Mouse (Mus musculus) urinary bladder, postnatal 10 days (tissue): ENCODE results near the gene Hist1h2be.
A peak's percentile ranks its signal among the peaks of the same experiment; 100 is the strongest.
"Not testable (repeated sequence)": the region's sequence is repeated elsewhere in the genome, so short reads cannot be mapped to it uniquely, and the experiment has no call there.

Experiments used
- DNase-seq: peaks from one replicate; pipeline ENCODE4 v3.0.0; 2022; ENCODE audit warnings: low spot score

The Hist1h2be gene

GRCm38 (mm10) chr13:23573034-23573897, 47.7 kb downstream of the Hist1h2be start:
- not testable (repeated sequence) for DNase-seq

DNA sequence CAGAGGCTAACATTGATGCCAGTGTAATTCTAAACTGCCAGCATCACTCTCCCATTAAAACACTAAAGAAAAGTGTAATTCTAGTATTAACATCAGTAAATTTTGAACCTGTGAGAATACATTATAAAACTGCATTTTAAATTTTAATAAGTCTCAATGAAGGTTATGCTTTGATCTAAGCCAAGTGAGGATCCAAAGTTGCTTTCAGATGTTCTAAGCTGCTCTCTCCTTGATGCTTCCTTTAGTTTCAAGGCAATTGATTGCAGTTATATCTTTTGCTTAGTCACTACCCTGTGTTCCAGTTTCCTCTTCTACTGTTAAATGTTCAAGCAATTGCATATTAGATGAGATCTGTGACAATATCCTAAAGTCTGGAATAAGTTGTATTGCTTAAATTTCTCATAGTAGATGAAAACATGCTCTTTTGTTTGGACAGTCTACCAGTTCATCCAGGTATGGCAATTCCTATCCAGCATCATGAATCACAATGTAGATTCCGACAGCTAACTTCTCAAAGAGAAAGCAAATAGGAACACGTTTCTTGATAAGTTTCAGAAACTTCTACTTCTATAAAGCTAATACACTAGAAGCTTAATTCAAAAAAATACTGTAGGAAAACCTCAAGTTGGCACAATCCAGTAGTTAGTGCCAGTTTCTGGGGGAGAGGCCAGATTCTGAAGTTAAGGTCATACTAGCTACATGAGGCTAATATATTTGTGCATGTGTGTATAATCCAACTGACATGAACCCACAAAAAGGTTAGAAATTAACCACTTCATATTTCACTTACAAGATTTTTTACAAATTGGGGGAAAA, 48.5 kb downstream of the Hist1h2be start:
- no peak for DNase-seq

DNA sequence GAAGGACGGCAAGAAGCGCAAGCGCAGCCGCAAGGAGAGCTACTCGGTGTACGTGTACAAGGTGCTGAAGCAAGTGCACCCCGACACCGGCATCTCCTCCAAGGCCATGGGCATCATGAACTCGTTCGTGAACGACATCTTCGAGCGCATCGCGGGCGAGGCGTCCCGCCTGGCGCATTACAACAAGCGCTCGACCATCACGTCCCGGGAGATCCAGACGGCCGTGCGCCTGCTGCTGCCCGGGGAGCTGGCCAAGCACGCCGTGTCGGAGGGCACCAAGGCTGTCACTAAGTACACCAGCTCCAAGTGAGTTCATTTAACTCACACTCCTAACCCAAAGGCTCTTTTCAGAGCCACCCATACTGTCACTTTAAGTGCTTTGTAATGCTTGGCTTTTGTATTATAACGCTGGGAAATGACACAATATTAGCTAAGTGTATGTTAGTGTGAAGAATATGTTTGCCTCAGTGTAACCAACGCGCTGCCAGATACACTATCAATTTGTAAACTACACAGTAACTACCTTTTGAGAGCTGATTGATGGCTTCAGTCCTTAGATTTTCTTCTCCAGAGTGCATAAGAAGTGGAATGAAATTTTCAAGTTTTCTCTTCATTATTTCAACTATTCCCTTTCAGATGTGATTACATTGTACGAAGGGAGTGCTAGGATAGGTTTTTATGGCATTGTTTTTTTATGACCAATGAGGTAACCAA, 49.3 kb downstream of the Hist1h2be start:
- DNase-seq, result not testable (repeated sequence)

- DNase-seq, result no peak
Measured at GRCm38 (mm10) chr13:23571022-23571503, 49.9 kb downstream of the Hist1h2be start, which contains the start of the genes Hist1h2ae and Hist1h2bg. Hist1h2ae (minus strand) TSS chr13:23571220. Hist1h2bg (plus strand) TSS chr13:23571396.

- not testable (repeated sequence) for DNase-seq
Measured at GRCm38 (mm10) chr13:23570261-23571021, 50.5 kb downstream of the Hist1h2be start.

DNA sequence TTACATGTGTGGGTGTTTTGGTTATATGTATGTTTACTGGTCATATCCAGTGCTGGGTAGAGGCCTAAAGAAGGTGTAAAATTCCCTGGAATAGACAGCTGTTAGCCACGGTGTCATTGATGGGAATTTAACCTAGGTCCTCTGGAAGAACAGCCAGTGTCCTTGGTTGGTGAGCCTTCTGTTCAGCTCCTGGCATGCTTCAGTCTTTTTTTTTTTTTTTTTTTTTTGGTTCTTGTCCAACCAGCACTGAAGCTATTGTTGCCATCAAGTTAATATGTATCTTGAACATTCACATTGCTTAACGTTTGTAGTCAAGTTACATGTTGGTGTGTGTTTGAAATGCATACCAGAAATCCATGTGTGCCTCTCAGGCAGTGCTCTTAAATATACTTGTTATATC, 56.4 kb downstream of the Hist1h2be start:
- DNase-seq, result no peak

DNA sequence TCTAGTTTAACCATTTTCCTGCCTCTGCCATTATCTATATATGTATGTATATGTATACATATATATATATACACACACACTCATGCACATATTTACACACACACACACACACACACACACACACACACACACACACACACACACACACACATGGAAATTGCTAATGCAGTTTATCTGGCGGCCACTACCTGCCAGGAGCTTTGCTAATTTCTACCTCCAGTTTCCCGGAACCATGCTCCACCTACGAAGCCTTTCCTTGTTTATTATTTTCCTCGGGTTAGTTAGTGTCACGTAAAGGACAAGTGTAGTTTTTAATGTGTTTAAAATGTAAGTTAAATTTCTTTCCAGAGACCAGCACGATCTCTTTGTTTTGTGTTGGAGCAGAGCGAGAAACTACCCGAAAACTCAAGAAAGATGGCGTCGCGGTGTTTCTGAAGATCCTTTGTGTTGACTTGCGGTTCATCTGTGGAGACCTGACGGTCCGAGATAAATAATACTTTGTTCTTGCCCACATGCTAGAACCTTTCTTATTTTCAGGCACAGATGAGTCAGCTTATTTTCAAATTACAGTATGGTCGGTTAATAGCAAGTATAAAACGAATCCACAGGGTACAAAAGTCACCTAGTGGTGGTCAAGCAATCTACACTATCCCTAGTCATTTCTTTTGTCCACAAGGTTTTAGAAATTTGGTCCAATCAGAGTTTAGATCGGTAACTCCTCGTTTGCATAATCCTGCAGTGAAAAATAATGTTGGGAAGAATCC, 58.0 kb downstream of the Hist1h2be start:
- DNase-seq, result no peak

GRCm38 (mm10) chr13:23561883-23562659, 58.9 kb downstream of the Hist1h2be start, which contains the start of gene Hist1h3e:
Hist1h3e (minus strand) TSS chr13:23562369.
- peak; percentile 64 for DNase-seq

GRCm38 (mm10) chr13:23561531-23561882, 59.4 kb downstream of the Hist1h2be start:
- not testable (repeated sequence) for DNase-seq

DNA sequence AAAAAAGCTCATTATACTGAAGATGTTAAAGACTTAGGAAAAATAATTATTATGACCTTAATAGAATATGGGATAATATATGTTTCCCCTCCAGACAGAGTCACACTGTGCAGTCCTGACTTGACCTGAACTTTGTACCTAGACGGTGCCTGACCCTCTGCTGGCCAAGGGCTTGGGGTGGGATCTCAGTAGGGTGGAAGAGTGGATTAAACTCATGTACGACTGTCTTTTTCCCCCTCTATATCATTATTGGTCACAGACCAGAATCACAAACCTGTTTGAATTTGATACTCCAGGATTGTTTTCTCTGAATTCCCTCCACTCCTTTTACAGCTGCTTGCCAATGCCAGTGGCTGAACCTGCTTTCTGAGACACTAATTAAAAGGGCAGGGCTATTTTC, 60.2 kb downstream of the Hist1h2be start:
- not testable (repeated sequence) for DNase-seq

DNA sequence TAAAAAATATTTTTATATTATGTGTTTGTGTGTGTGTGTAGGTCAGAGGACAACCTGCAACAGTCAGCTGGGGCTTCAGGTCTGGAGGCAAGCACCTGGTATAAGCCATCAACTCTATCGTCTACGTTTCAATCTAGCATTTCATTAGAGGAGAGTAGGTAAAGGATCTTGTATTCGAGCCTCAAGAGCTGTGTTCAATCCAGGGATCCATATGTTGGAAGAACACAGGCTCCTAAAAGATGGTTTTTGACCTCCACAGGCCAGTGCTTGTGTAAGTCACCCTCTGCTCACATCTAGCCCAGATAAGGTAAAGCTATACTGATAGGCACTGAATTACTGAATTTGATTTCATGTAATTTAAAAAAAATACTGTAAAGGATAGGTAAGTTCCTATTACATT, 64.0 kb downstream of the Hist1h2be start:
- DNase-seq, result no peak

GRCm38 (mm10) chr13:23555839-23556416, 65.0 kb downstream of the Hist1h2be start:
- no peak for DNase-seq

DNA sequence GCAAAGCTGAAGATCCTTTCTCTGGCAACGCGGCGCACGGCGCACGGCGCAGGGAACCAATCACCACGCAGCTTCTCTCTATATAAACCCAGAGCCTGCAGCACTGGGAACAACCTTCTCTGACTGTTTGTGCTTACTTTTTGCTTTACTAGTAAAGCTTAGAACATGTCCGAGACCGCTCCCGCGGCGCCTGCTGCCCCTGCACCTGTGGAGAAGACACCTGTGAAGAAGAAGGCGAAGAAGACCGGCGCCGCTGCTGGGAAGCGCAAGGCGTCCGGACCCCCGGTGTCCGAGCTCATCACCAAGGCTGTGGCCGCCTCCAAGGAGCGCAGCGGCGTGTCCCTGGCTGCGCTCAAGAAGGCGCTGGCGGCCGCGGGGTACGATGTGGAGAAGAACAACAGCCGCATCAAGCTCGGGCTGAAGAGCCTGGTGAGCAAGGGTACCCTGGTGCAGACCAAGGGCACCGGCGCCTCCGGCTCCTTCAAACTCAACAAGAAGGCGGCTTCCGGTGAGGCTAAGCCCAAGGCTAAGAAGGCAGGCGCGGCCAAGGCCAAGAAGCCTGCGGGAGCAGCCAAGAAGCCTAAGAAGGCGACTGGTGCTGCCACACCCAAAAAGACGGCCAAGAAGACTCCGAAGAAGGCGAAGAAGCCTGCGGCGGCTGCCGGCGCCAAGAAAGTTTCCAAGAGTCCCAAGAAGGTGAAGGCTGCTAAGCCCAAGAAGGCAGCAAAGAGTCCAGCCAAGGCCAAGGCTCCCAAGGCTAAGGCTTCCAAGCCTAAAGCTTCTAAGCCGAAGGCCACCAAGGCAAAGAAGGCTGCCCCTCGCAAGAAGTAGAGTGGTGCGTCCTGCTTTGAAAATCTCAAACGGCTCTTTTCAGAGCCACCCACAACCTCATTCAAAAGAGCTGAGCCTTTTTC, 65.7 kb downstream of the Hist1h2be start:
- DNase-seq, result no peak

DNA sequence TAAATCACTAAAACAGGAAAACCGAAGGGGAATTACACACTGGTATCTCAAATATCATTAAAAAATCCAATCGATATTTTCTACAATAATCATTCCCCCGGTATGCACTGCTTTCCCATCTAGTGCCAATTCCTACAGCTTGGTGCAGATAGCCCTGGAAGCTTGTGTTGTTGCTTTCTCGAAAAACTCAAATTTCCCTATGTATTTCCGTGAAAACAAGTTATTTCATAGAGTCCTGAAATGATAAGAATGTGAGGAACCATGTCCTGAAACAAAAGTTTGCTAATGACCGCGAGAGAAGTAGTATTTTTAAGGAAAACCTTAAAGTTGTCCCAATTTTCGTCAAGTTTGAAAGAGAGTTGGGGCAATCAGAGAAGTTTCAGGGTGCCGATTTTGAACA, 66.5 kb downstream of the Hist1h2be start:
- no peak for DNase-seq

DNA sequence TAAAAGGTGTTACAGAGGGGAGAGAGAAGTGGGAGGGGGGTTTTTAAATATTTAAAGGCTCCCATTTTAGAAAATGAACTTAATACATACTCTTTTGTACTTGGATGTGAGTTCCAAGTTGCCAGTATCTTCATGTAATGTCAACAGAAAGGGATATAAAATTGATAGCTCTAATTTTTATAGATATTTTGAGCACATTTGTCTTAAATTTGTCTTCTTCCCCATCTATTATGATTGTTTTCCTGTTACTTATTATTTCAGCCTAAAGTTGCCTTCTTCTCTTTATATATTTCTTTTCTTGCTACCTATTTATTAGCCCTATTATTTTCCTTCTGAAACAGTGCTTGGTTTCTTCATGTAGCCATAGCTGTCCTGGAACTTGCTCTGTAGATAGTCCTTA, 68.0 kb downstream of the Hist1h2be start, which contains the start of gene Hist1h1d:
Gene Hist1h1d, plus strand, starts transcription at position 301 of the 400 bp plus-strand sequence.
- no peak for DNase-seq

- DNase-seq, result no peak
Measured at GRCm38 (mm10) chr13:23551931-23552914, 68.7 kb downstream of the Hist1h2be start.
